Mouse (Mus musculus): ENCODE data around the gene Ano2.

Gene Ano2

DNA sequence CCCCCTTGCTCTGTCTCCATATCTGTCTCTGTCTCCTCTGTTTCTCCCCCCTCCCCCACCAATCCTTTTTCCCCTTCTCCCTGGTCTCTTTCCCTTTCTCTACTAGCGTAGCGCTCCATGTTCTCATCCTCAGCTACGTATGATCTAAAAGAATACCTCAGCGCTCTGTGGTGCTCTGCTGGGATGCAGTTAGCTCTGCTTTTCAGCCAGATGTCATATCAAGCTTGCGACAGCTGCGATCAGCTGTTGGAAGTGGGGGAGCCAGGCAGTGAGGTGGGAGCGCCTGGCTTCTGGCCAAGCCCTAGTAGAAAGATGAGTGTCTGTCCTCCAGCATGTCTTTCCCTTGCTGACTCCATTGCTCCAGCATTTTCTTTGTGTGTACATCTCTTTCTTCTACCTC lies 344.5 kb downstream of the Ano2 start:
- no peak for DNase-seq (ENCODE audit: extremely low spot score, low read depth, low spot score)

GRCm38 (mm10) chr6:126035621-126036020 lies 345.4 kb downstream of the Ano2 start:
- no peak for DNase-seq (ENCODE audit: extremely low spot score, low read depth, low spot score)

GRCm38 (mm10) chr6:126045931-126046330 lies 355.7 kb downstream of the Ano2 start:
- peak; percentile 20 for DNase-seq (ENCODE audit: extremely low spot score, low read depth, low spot score)

DNA sequence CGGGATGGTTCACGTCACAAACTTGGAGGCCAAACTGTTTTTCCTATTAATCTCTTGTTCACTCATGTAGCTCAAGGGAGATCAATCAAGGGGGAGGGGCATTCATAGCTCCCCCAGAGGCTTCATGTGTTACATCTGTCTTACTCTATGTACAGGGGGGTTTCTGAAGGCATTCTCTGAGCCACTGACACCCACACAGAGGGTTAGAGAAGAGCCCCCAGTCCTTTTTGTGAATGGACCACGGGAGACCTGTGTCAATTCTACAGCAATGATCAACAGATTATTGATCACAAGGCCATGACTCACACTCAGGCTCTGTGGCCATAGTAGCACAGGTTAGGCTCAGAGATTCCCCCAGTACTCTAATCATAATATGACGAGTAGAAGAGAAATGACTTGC lies 358.0 kb downstream of the Ano2 start:
- no peak for DNase-seq (ENCODE audit: extremely low spot score, low read depth, low spot score)

DNA sequence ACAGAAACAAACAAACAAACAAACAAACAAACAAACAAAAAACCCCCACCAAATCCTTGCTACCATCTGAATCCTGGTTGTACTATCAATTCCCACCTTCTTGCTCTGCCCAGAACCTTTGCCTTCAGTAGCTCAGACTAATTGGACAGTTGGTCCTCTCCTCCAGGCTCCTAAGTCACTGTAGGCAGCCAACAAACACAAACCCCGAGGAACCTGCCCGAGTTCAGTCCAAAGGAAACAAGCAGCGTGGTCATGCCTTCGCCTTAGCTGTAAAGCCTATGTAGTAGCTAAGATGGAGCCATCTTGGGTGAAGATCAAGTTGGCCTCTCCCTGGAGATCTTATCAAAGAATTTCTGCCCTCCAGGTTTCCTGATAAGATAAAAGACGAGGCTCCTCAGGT lies 362.9 kb downstream of the Ano2 start:
- no peak for DNase-seq (ENCODE audit: extremely low spot score, low read depth, low spot score)

DNA sequence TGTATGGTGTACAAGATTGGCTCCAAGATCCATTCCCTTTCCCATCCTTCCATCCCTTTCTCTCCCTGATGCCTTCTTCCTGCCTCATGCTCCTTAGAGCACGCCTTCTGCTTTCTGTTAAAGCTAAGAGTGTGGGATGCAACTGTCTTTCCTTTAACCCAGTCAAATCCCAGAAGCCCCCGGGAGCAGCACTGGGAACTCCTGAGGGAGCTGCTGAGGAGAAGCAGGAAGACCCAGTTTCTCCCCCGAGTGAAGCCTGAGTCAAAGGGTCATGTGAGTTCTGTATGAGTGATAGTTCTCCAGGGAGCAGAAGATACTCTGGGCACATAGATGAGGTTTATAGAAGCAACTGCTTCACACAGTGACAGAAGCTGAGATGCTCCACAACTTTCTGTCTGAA lies 367.5 kb downstream of the Ano2 start:
- no peak for DNase-seq (ENCODE audit: extremely low spot score, low read depth, low spot score)

DNA sequence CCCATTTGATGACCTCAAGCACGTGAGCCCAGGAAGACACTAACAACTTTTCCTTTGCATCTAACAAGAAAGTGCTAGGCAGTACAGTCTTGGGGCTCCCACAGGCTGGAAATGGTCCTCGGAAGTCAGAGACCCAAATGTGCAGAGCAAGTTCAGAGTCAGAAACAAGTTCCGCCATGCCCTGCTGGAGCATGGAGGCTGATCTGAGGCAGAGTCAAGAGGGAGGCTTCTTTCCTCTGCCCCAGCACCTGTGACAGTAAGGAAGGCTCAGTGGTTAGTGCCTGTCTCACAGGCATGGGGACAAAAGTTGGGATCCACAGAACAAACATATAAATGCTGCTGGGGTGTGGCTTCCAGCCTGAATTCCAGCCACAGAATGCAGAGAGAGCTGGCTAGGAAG lies 390.3 kb downstream of the Ano2 start:
- DNase-seq (ENCODE audit: extremely low spot score, low read depth, low spot score) = no peak

DNA sequence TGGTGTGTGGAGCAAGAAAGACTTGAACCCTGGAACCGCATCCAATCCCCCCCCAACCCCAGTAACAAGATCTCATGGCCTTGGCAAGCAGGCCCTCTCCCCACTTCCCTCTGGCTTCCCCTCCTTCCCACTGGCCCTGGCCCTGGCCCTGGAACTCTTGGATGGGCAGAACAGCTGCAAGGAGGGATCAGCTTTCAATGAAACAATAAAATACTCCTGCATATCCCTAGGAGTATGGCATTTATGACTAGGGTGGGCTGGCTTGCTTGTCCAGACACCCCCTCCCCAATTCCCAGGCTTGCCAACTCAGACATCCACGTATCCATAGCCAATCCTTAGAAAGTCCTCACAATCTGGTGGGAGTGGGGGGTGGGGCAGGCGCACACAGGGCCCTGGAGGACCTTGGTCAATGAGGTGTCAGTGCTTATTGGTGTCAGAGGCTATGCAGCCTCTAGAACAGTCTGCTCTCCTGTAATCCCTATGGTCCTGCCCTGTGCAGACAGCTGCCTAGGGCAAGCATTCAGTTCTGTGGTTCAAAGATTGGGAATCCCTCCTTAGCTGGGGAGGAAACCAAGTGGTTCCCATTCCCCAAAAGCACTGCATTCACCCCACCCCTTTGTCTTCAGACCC lies 396.2 kb downstream of the Ano2 start:
- no peak for DNase-seq (ENCODE audit: extremely low spot score, low read depth, low spot score)

GRCm38 (mm10) chr6:126088489-126089265 lies 398.5 kb downstream of the Ano2 start:
- no peak for DNase-seq (ENCODE audit: extremely low spot score, low read depth, low spot score)
